Mouse (Mus musculus) heart, embryonic 13.5 days (tissue): Measurements from ENCODE around the gene Ldb3. TPM values are rescaled to one million over a fixed set of nuclear protein-coding genes. Genes with fewer than 3 reads are reported as not detected.
A peak's percentile ranks its signal among the peaks of the same experiment; 100 is the strongest.

Experiments used
- ATAC-seq: fragments of 200-750 bp; cut with Nextera tagmentation; 2 replicates; pipeline ENCODE4 v1.8.0; 2017; ENCODE audit warnings: moderate TSS enrichment; ENCODE audit not compliant: insufficient number of reproducible peaks, low FRiP score, low TSS enrichment; ENCODE audit errors: extremely low read depth
- H3K27ac ChIP-seq: fragments of 300-500 bp; sonication (generic); replicated peaks from 2 replicates; pipeline ENCODE4 v1.5.1; 2015; ENCODE audit warnings: moderate library complexity, mild to moderate bottlenecking, inconsistent platforms
- H3K27me3 ChIP-seq: fragments of 300-500 bp; sonication (generic); replicated peaks from 2 replicates; pipeline ENCODE4 v1.6.1; 2015; ENCODE audit warnings: mild to moderate bottlenecking, inconsistent platforms
- H3K36me3 ChIP-seq: fragments of 300-500 bp; sonication (generic); 2 replicates; pipeline ENCODE4 v1.6.1; 2015; ENCODE audit warnings: mild to moderate bottlenecking, inconsistent platforms
- H3K4me1 ChIP-seq: fragments of 300-500 bp; sonication (generic); 2 replicates; pipeline ENCODE4 v1.6.1; 2015; ENCODE audit warnings: inconsistent platforms
- H3K4me2 ChIP-seq: fragments of 300-500 bp; sonication (generic); 2 replicates; pipeline ENCODE4 v1.6.1; 2015; ENCODE audit warnings: inconsistent platforms, mild to moderate bottlenecking, moderate library complexity
- H3K4me3 ChIP-seq: fragments of 300-500 bp; sonication (generic); 2 replicates; pipeline ENCODE4 v1.5.1; 2015; ENCODE audit warnings: moderate library complexity, mild to moderate bottlenecking, inconsistent platforms
- H3K9ac ChIP-seq: fragments of 300-500 bp; sonication (generic); 2 replicates; pipeline ENCODE4 v1.6.1; 2015; ENCODE audit warnings: inconsistent platforms, mild to moderate bottlenecking, moderate library complexity
- H3K9me3 ChIP-seq: fragments of 300-500 bp; sonication (generic); 2 replicates; pipeline ENCODE4 v1.6.1; 2016; ENCODE audit warnings: inconsistent platforms
- WGBS: fragments of 180-500 bp; shearing (Covaris S2); methylation state at CpG from one replicate; pipeline ENCODE4 v1.1.7; 2015; ENCODE audit warnings: mixed read lengths; 5-methylcytosine and 5-hydroxymethylcytosine counted together
- polyA plus RNA-seq: library from polyadenylated mRNA; unstranded; fragments of >200 nt; fragmentation: Nextera tagmentation; extraction: Ambion mirVana; gene quantifications from 2 replicates; pipeline ENCODE4 v1.2.1, GENCODE M21; 2015

The Ldb3 gene
- 226 and 249 TPM in 2 replicates for polyA plus RNA-seq

DNA sequence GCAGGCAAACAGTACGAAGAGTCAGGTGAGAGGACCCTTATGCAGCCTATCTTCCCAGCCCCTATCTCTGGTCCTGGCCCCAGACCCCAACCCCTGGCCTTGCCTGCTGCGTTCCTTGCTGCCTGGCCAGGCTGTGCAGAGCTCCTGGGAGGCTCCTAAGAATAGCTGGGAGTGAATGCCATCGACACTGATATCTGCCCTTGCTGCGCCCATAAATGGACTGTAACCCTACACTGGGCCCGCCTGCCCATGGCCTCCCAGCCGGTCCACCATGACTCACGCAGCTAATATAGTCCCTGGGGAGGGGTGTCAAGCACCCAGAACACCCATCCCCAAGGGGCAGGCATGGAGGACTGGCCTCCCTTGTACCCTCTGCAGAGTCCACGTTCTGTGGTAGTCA, at the start of gene Ldb3:
TSS of gene Ldb3 (minus strand) at position 185 of the 400 bp plus-strand sequence.
- WGBS, result 20% methylated on average over 8 of the region's 8 CpGs

GRCm38 (mm10) chr14:34635721-34636120, 47.2 kb upstream of the Ldb3 start:
- Histone ChIP-seq H3K9ac (no peak overlapping the region), H3K9me3 (no peaks in the 10 kb centered on the region), H3K36me3 (no peaks in the 10 kb centered on the region), H3K27ac (no peak overlapping the region), H3K4me3 (no peak overlapping the region), H3K4me1 (0 out of 2 replicates have a peak, but pooled peaks cover 4% of the 10 kb centered on the region), H3K4me2 (no peak overlapping the region), H3K27me3 (no peaks in the 10 kb centered on the region)
- no peak for ATAC-seq
- WGBS, result 78% methylated on average over 6 of the region's 6 CpGs

More for the DNA sequence above, at the start of gene Ldb3:
- ATAC-seq, result peak; percentile 70; the same call in 1 of the 2 replicates
- Histone ChIP-seq H3K4me2 (peak within 1 kb of the TSS; percentile 81), H3K4me1 (peaks cover 76% of the 10 kb centered on the region), H3K27me3 (no peaks in the 10 kb centered on the region), H3K9ac (peak within 1 kb of the TSS; percentile 94), H3K36me3 (peaks cover 19% of the 10 kb centered on the region), H3K27ac (peak within 1 kb of the TSS; percentile 96), H3K9me3 (no peaks in the 10 kb centered on the region), H3K4me3 (peak within 1 kb of the TSS; percentile 62)

- H3K9me3 ChIP-seq, result no peaks in the 10 kb centered on the region
- WGBS, result 40% methylated on average over 7 of the region's 7 CpGs
- no peaks in the 10 kb centered on the region for H3K27me3 ChIP-seq
- H3K4me3 ChIP-seq, result no peak overlapping the region
- H3K4me2 ChIP-seq, result no peak overlapping the region
- no peak for ATAC-seq
- no peaks in the 10 kb centered on the region for H3K36me3 ChIP-seq
- 0 out of 2 replicates have a peak, but pooled peaks cover 4% of the 10 kb centered on the region for H3K4me1 ChIP-seq
- no peak overlapping the region for H3K9ac ChIP-seq
- H3K27ac ChIP-seq, result no peak overlapping the region
Observed at GRCm38 (mm10) chr14:34635192-34635591, 46.7 kb upstream of the Ldb3 start.

GRCm38 (mm10) chr14:34632722-34633448, 44.4 kb upstream of the Ldb3 start:
- Histone ChIP-seq H3K27ac (no peak overlapping the region), H3K9me3 (no peaks in the 10 kb centered on the region), H3K4me3 (no peak overlapping the region), H3K36me3 (no peaks in the 10 kb centered on the region), H3K27me3 (no peaks in the 10 kb centered on the region), H3K4me2 (no peak overlapping the region), H3K4me1 (0 out of 2 replicates have a peak, but pooled peaks cover 4% of the 10 kb centered on the region), H3K9ac (no peak overlapping the region)
- no peak for ATAC-seq
- WGBS, result 54% methylated on average over 10 of the region's 10 CpGs

DNA sequence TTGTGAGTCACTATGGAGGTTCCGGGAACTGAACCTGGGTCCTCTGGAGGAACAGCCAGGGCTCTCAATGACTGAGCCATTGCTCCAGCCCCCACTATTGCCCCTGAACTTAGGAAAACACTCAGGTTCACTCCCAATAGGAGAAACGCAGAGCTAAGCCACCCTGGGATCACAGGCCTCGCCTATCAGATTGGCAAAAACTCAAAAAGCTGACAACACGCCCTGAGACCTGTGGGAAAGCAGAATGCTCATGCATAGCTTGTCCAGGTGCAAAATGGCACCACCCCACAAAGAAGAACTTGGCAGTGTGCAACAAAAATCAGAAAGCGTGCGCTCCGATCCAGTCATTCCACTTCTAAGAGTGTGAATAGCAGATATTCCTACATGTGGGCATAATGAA, 38.3 kb upstream of the Ldb3 start:
- H3K36me3 ChIP-seq, result no peaks in the 10 kb centered on the region
- ATAC-seq, result no peak
- WGBS, result 70% methylated on average over 7 of the region's 7 CpGs

DNA sequence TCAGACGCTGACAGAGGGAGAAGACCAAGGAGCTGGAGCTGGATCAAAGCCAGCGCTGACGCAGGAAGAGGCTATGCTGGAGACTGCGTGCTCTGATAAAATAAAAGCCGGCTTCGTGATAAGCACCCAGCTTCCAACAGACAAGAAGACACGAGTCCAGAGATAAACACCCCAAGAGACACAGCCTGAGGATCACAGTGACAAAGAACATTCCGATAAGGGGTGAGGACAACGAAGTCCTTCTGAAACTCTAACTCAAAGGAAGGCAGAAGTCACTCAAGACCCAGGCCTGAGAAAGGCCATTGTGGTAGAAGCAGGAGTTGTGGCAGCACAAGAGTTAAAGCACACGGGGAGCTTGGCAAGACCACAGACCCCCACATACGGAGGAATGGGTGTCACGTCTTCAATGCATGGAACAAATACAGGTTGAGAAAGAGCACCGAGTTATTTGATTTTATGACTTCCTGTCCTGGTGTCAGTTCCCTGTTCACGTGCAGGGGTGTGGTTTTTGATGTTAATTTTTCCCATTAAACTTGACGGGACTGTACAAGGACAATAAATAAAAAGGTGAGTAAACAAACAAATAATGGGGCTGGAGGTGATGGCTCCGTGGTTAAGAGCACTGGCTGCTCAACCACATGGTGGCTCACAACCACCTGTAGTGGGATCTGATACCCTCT, 35.2 kb upstream of the Ldb3 start:
- WGBS, result 30% methylated on average over 16 of the region's 16 CpGs
- H3K27ac ChIP-seq, result no peak overlapping the region
- H3K4me2 ChIP-seq, result peak overlapping the region; percentile 32; the same call in 1 of the 2 replicates
- no peaks in the 10 kb centered on the region for H3K36me3 ChIP-seq
- peaks cover 5% of the 10 kb centered on the region; the same call in 1 of the 2 replicates for H3K27me3 ChIP-seq
- H3K9me3 ChIP-seq, result no peaks in the 10 kb centered on the region
- no peak overlapping the region for H3K9ac ChIP-seq
- no peak for ATAC-seq
- no peak overlapping the region for H3K4me3 ChIP-seq
- H3K4me1 ChIP-seq, result peaks cover 9% of the 10 kb centered on the region

More for the DNA sequence above, 38.3 kb upstream of the Ldb3 start:
- H3K4me3 ChIP-seq, result no peak overlapping the region
- H3K27ac ChIP-seq, result no peak overlapping the region
- H3K9me3 ChIP-seq, result no peaks in the 10 kb centered on the region
- peaks cover 9% of the 10 kb centered on the region for H3K4me1 ChIP-seq
- no peak overlapping the region for H3K4me2 ChIP-seq
- no peaks in the 10 kb centered on the region for H3K27me3 ChIP-seq
- no peak overlapping the region for H3K9ac ChIP-seq

- Histone ChIP-seq H3K36me3 (no peaks in the 10 kb centered on the region), H3K27me3 (peaks cover 11% of the 10 kb centered on the region; the same call in 1 of the 2 replicates), H3K9ac (no peak overlapping the region), H3K4me1 (peaks cover 9% of the 10 kb centered on the region), H3K4me2 (0 out of 2 replicates have a peak overlapping the region, but pooled peaks have one; percentile 32), H3K27ac (no peak overlapping the region), H3K9me3 (no peaks in the 10 kb centered on the region), H3K4me3 (no peak overlapping the region)
- WGBS, result 69% methylated on average over 5 of the region's 5 CpGs
- ATAC-seq, result no peak
Observed at GRCm38 (mm10) chr14:34623074-34623473, 34.6 kb upstream of the Ldb3 start.

DNA sequence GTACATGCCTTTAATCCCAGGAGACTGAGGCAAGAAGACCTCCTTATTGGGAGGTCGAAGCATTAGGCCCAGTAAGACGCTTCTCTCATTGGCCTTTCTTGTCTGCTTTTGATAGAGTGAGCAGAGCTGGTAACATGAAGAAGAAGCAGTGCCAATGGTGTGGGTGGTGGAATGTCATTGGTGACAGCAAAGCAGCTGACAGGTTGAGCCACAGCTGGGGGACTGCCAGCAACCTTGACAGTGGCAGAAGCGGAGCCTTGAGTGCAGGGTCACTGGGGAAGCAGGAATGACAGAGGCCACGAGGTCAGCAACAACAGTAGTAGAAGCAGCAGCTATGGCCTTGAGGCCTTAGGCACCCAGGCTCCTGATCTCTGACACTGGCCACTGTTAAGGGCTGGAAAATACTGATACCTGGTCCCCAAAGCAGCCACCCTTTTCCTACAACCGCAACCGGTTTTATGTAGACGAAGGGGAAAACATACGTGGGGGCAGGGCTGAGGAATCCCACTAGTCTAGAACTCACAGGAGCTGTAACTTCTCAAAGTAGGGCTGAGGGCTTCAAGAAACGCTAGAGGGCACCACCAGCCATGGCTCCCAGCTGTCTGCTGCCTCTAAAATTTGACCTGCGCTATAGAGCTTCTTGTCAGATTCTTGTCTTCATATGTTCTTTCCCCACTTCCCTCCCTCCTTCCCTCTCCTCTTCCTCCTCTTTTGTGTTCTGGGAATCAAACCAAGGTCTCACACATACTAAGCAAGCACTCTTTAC, 32.3 kb upstream of the Ldb3 start:
- 17% methylated on average over 10 of the region's 10 CpGs for WGBS
- H3K27ac ChIP-seq, result no peak overlapping the region
- no peaks in the 10 kb centered on the region for H3K36me3 ChIP-seq
- H3K4me3 ChIP-seq, result no peak overlapping the region
- peaks cover 9% of the 10 kb centered on the region for H3K4me1 ChIP-seq
- no peak for ATAC-seq
- H3K9me3 ChIP-seq, result no peaks in the 10 kb centered on the region
- H3K27me3 ChIP-seq, result peaks cover 26% of the 10 kb centered on the region
- H3K4me2 ChIP-seq, result no peak overlapping the region
- no peak overlapping the region for H3K9ac ChIP-seq

- H3K9me3 ChIP-seq, result no peaks in the 10 kb centered on the region
- H3K27ac ChIP-seq, result no peak overlapping the region
- H3K9ac ChIP-seq, result 0 out of 2 replicates have a peak overlapping the region, but pooled peaks have one; percentile 24
- H3K36me3 ChIP-seq, result no peaks in the 10 kb centered on the region
- 49% methylated on average over 9 of the region's 9 CpGs for WGBS
- no peak overlapping the region for H3K4me2 ChIP-seq
- H3K4me3 ChIP-seq, result no peak overlapping the region
- H3K4me1 ChIP-seq, result peaks cover 24% of the 10 kb centered on the region
- ATAC-seq, result no peak
- peaks cover 46% of the 10 kb centered on the region for H3K27me3 ChIP-seq
Observed at GRCm38 (mm10) chr14:34618808-34619207, 30.3 kb upstream of the Ldb3 start.

- Histone ChIP-seq H3K9ac (no peak overlapping the region), H3K4me1 (peaks cover 22% of the 10 kb centered on the region), H3K9me3 (no peaks in the 10 kb centered on the region), H3K27ac (no peak overlapping the region), H3K36me3 (no peaks in the 10 kb centered on the region), H3K4me2 (no peak overlapping the region), H3K4me3 (no peak overlapping the region), H3K27me3 (peaks cover 53% of the 10 kb centered on the region)
- 0 out of 2 replicates have a peak, but pooled peaks have one; percentile 37 for ATAC-seq
- 2% methylated on average over 8 of the region's 8 CpGs for WGBS
Observed at GRCm38 (mm10) chr14:34616821-34617220, 28.3 kb upstream of the Ldb3 start.

DNA sequence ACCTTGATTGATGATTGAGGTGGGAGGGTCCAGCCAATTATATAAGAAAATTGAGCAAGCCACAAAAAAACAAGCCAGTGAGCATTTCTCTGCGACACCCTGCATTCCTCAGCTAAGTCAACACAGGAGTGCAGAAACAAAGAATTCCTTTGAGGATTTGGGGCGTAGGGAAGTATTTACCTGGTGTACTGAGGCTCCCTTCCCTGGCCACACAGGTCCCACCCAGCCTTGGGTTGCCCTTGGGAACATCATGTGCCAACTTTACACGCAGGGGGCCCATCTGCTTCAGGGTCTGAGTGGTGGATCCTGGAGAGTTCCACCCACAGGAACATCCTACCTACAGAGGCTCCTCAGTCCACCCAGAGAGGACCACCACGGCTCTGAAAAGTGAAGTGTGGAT, 27.1 kb upstream of the Ldb3 start:
- H3K27me3 ChIP-seq, result peaks cover 53% of the 10 kb centered on the region
- ATAC-seq, result no peak
- H3K9me3 ChIP-seq, result no peaks in the 10 kb centered on the region
- H3K27ac ChIP-seq, result no peak overlapping the region
- H3K4me1 ChIP-seq, result peaks cover 22% of the 10 kb centered on the region
- no peaks in the 10 kb centered on the region for H3K36me3 ChIP-seq
- H3K9ac ChIP-seq, result no peak overlapping the region
- no peak overlapping the region; the same call in 1 of the 2 replicates for H3K4me2 ChIP-seq
- WGBS, result 59% methylated on average over 4 of the region's 4 CpGs
- no peak overlapping the region; the same call in 1 of the 2 replicates for H3K4me3 ChIP-seq
